Mouse (Mus musculus) liver, embryonic 16.5 days (tissue): ENCODE results near the gene Tbx3. TPM values are rescaled to one million over a fixed set of nuclear protein-coding genes. Genes with fewer than 3 reads are reported as not detected.

Source experiments
- ATAC-seq: fragments of 200-750 bp; cut with Nextera tagmentation; 2 replicates; pipeline ENCODE4 v1.8.0; 2017; ENCODE audit warnings: low read depth, mild to moderate bottlenecking, moderate number of reproducible peaks, moderate library complexity
- H3K27ac ChIP-seq: fragments of 300-500 bp; sonication (generic); 2 replicates; pipeline ENCODE4 v1.5.1; 2014; ENCODE audit warnings: mild to moderate bottlenecking, low read length
- H3K27me3 ChIP-seq: fragments of 300-500 bp; sonication (generic); 2 replicates; pipeline ENCODE4 v1.6.1; 2014; ENCODE audit warnings: low read depth, low read length, mixed read lengths; ENCODE audit not compliant: control insufficient read depth, insufficient read depth
- H3K36me3 ChIP-seq: fragments of 300-500 bp; sonication (generic); 2 replicates; pipeline ENCODE4 v1.6.1; 2014; ENCODE audit warnings: mild to moderate bottlenecking; ENCODE audit not compliant: control insufficient read depth, insufficient read depth
- H3K4me1 ChIP-seq: fragments of 300-500 bp; sonication (generic); 2 replicates; pipeline ENCODE4 v1.6.1; 2014; ENCODE audit warnings: low read depth, low read length, mixed read lengths; ENCODE audit not compliant: control insufficient read depth
- H3K4me2 ChIP-seq: fragments of 300-500 bp; sonication (generic); 2 replicates; pipeline ENCODE4 v1.6.1; 2014; ENCODE audit warnings: low read depth, low read length, mixed read lengths
- H3K4me3 ChIP-seq: fragments of 300-500 bp; sonication (generic); 2 replicates; pipeline ENCODE4 v1.5.1; 2014; ENCODE audit warnings: low read depth, mild to moderate bottlenecking, low read length
- H3K9ac ChIP-seq: fragments of 300-500 bp; sonication (generic); 2 replicates; pipeline ENCODE4 v1.6.1; 2014; ENCODE audit warnings: low read depth, low read length
- H3K9me3 ChIP-seq: fragments of 300-500 bp; sonication (generic); replicated peaks from 2 replicates; pipeline ENCODE4 v1.6.1; 2016; ENCODE audit warnings: low read length; ENCODE audit not compliant: control insufficient read depth
- WGBS: fragments of 180-500 bp; shearing (Covaris S2); extraction: QIAGEN DNeasy Blood & Tissue Kit; methylation state at CpG from one replicate; pipeline ENCODE4 v1.1.7; 2014; ENCODE audit not compliant: insufficient replicate concordance; 5-methylcytosine and 5-hydroxymethylcytosine counted together
- polyA plus RNA-seq: library from polyadenylated mRNA; unstranded; fragments of >200 nt; fragmentation: Nextera tagmentation; extraction: Ambion mirVana; gene quantifications from 2 replicates; pipeline ENCODE4 v1.2.1, GENCODE M21; 2015

Gene Tbx3
- polyA plus RNA-seq, result 2.4 and 2.7 TPM in 2 replicates

- H3K27me3 ChIP-seq, result peaks cover 94% of the 10 kb centered on the region
- peak within 1 kb of the TSS; percentile 60 for H3K27ac ChIP-seq
- H3K9ac ChIP-seq, result peak within 1 kb of the TSS; percentile 25
- H3K4me2 ChIP-seq, result peak within 1 kb of the TSS; percentile 56
- no peaks in the 10 kb centered on the region for H3K9me3 ChIP-seq
- no peaks in the 10 kb centered on the region for H3K36me3 ChIP-seq
- ATAC-seq, result peak; percentile 87
- peak within 1 kb of the TSS; percentile 49 for H3K4me3 ChIP-seq
- WGBS, result 0% methylated on average over 43 of the region's 43 CpGs
- no peaks in the 10 kb centered on the region; the same call in none of the 2 replicates for H3K4me1 ChIP-seq
These were observed at the start of gene Tbx3 for GRCm38 (mm10) chr5:119670566-119671108. Gene Tbx3 (plus strand): TSS chr5:119670669.

DNA sequence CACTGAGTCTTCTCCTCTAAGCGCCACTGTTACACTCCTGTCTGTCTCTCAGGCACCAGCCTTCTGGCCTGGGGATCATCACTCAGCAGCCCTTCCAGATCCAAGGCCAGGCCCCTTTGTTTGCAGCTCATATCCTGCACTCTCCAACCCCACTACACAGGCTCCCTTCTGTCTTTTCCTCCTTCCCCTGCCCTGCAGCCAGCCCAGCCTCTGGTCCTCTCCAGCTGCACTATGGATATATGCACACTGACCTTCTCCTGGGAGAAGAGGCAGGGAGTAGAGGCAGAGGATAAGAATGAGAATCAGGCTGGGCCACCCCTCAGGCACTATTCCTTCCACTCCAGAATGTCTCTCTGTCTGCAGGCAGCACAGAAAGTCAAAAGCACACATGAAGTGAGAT, 48.4 kb upstream of the Tbx3 start:
- no peaks in the 10 kb centered on the region; the same call in 1 of the 2 replicates for H3K4me1 ChIP-seq
- H3K4me2 ChIP-seq, result no peak overlapping the region
- no peak overlapping the region for H3K9ac ChIP-seq
- peaks cover 11% of the 10 kb centered on the region for H3K27me3 ChIP-seq
- 56% methylated on average over 1 of the region's 1 CpGs for WGBS
- ATAC-seq, result no peak
- no peak overlapping the region for H3K27ac ChIP-seq
- H3K4me3 ChIP-seq, result no peak overlapping the region
- no peaks in the 10 kb centered on the region for H3K36me3 ChIP-seq
- no peaks in the 10 kb centered on the region for H3K9me3 ChIP-seq

DNA sequence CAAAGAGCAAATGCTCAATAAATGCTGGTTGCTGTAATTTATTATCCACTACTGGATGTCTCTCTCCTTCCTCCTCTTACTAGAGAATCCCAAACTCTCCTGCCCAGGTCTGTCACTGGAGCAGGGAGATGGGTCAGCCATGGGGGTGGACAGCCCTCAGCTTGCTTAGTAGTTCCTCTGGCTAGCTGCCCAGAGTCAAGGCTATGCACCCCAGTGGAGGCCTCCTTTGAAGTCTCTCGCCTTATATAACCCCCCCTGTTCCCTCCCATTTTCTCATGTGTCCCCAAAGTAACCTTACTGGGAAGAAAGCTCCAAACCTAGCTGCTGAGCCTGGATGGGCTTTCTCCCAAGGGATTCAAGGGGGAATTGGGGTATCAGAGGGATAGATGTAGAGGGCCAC, 45.9 kb upstream of the Tbx3 start:
- peaks cover 22% of the 10 kb centered on the region for H3K27me3 ChIP-seq
- 27% methylated on average over 1 of the region's 1 CpGs for WGBS
- no peaks in the 10 kb centered on the region; the same call in 1 of the 2 replicates for H3K4me1 ChIP-seq
- ATAC-seq, result no peak
- H3K9me3 ChIP-seq, result no peaks in the 10 kb centered on the region
- no peak overlapping the region for H3K9ac ChIP-seq
- H3K27ac ChIP-seq, result no peak overlapping the region
- H3K36me3 ChIP-seq, result no peaks in the 10 kb centered on the region
- no peak overlapping the region for H3K4me2 ChIP-seq
- no peak overlapping the region for H3K4me3 ChIP-seq

DNA sequence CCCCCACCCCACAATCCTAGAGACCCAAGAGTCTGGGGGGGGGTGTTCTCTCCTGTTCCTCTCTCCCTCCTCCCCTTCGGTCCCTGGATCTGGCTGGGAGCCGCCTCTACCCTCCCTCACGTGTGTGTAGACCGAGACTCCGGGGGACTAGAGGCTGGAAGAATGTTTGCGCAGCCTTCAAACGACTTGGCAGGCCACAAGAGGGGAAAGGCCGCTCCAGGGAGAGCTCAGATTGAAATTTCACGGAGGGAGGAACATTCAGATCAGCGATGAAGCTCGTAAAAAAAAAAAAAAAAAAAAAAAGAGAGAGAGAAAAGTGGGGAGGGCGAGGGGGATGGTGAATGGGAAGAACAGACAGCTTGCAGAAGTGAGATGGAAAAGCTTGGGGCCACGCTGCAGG, 44.9 kb upstream of the Tbx3 start:
- no peak overlapping the region for H3K4me3 ChIP-seq
- 6% methylated on average over 13 of the region's 13 CpGs for WGBS
- peaks cover 22% of the 10 kb centered on the region for H3K27me3 ChIP-seq
- no peaks in the 10 kb centered on the region for H3K9me3 ChIP-seq
- H3K4me1 ChIP-seq, result no peaks in the 10 kb centered on the region; the same call in 1 of the 2 replicates
- no peak overlapping the region for H3K4me2 ChIP-seq
- no peak overlapping the region for H3K9ac ChIP-seq
- H3K36me3 ChIP-seq, result no peaks in the 10 kb centered on the region
- no peak for ATAC-seq
- H3K27ac ChIP-seq, result no peak overlapping the region

GRCm38 (mm10) chr5:119626154-119626553, 44.3 kb upstream of the Tbx3 start:
- no peak overlapping the region for H3K9ac ChIP-seq
- H3K9me3 ChIP-seq, result no peaks in the 10 kb centered on the region
- no peaks in the 10 kb centered on the region for H3K36me3 ChIP-seq
- WGBS, result 19% methylated on average over 9 of the region's 9 CpGs
- no peak for ATAC-seq
- no peak overlapping the region for H3K27ac ChIP-seq
- no peaks in the 10 kb centered on the region; the same call in 1 of the 2 replicates for H3K4me1 ChIP-seq
- peaks cover 22% of the 10 kb centered on the region for H3K27me3 ChIP-seq
- H3K4me3 ChIP-seq, result no peak overlapping the region
- H3K4me2 ChIP-seq, result no peak overlapping the region

- Histone ChIP-seq H3K4me2 (no peak overlapping the region), H3K36me3 (no peaks in the 10 kb centered on the region), H3K9me3 (no peaks in the 10 kb centered on the region), H3K9ac (no peak overlapping the region), H3K4me3 (no peak overlapping the region), H3K27ac (no peak overlapping the region), H3K4me1 (no peaks in the 10 kb centered on the region; the same call in 1 of the 2 replicates), H3K27me3 (peaks cover 22% of the 10 kb centered on the region)
- ATAC-seq, result no peak
- WGBS, result 5% methylated on average over 22 of the region's 22 CpGs
These were observed 43.8 kb upstream of the Tbx3 start for GRCm38 (mm10) chr5:119626662-119627061.

- no peaks in the 10 kb centered on the region for H3K9me3 ChIP-seq
- no peak overlapping the region for H3K9ac ChIP-seq
- no peak overlapping the region for H3K4me3 ChIP-seq
- no peaks in the 10 kb centered on the region for H3K36me3 ChIP-seq
- no peak for ATAC-seq
- 55% methylated on average over 3 of the region's 3 CpGs for WGBS
- H3K27ac ChIP-seq, result no peak overlapping the region
- H3K4me2 ChIP-seq, result no peak overlapping the region
- peaks cover 22% of the 10 kb centered on the region for H3K27me3 ChIP-seq
- H3K4me1 ChIP-seq, result no peaks in the 10 kb centered on the region; the same call in 1 of the 2 replicates
These were observed 42.4 kb upstream of the Tbx3 start for GRCm38 (mm10) chr5:119628100-119628499.

DNA sequence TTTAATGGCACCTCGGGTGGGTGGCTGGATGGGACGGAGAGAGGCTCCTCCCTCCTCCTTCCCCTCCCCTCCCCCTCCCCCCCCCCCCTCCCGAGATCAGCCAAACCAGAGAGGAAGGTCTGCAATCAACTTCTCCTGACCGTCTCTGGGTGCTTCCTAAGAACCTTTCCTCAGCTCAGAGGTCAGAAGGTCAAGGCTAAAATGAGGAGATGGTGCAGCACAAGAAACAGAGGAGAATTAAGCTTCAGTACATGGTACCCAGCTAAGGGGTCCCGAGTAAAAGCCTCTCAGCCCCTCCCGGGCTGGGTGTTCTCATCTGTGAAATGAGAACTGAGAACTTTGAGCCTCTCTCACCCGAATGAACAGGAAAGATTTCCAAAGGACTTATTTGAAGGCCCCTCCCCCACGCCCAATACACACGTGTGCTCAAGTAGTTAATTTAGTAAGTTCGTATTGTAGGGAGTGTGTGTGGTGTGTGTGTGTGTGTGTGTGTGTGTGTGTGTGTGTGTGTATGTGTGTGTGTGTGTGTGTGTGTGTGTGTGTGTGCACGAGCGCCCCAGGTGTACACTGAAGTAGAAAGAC, 41.6 kb upstream of the Tbx3 start:
- Histone ChIP-seq H3K9ac (no peak overlapping the region), H3K27me3 (peaks cover 22% of the 10 kb centered on the region), H3K4me2 (no peak overlapping the region), H3K27ac (no peak overlapping the region), H3K36me3 (no peaks in the 10 kb centered on the region), H3K4me3 (no peak overlapping the region), H3K4me1 (no peaks in the 10 kb centered on the region), H3K9me3 (no peaks in the 10 kb centered on the region)
- 22% methylated on average over 11 of the region's 12 CpGs for WGBS
- ATAC-seq, result no peak

- no peak overlapping the region for H3K27ac ChIP-seq
- no peaks in the 10 kb centered on the region for H3K36me3 ChIP-seq
- H3K4me2 ChIP-seq, result no peak overlapping the region
- H3K9me3 ChIP-seq, result no peaks in the 10 kb centered on the region
- no peaks in the 10 kb centered on the region for H3K4me1 ChIP-seq
- ATAC-seq, result no peak
- no peaks in the 10 kb centered on the region for H3K27me3 ChIP-seq
- H3K4me3 ChIP-seq, result no peak overlapping the region
- 45% methylated on average over 4 of the region's 4 CpGs for WGBS
- H3K9ac ChIP-seq, result no peak overlapping the region
These were observed 36.9 kb upstream of the Tbx3 start for GRCm38 (mm10) chr5:119633581-119633980.
